Comparison of ENCODE assay signal across 5 mouse cellular contexts in genomic region chr4:145165542-145165941, GRCm38 (mm10). TPM values are rescaled to one million over a fixed set of nuclear protein-coding genes. Genes with fewer than 3 reads are reported as not detected.
A peak's percentile ranks its signal among the peaks of the same experiment; 100 is the strongest.
DNase-seq lines count a peak whose midpoint lies in the region; ATAC-seq and TF ChIP-seq lines count a peak whose summit lies in the region.
"Not testable (repeated sequence)": the region's sequence is repeated elsewhere in the genome, so short reads cannot be mapped to it uniquely, and the experiment has no call there.

No protein-coding gene starts in this region.

- DNase-seq in kidney, postnatal 0 days (ENCODE audit: low spot score), result not testable (repeated sequence)
- DNase-seq in midbrain, embryonic 11.5 days (ENCODE audit: low spot score, missing footprints), result peak; percentile 44

- H3K27me3 ChIP-seq in kidney, embryonic 14.5 days (ENCODE audit: control insufficient read depth, insufficient read depth, low read length); kidney, embryonic 15.5 days; kidney, embryonic 16.5 days (ENCODE audit: insufficient read depth, low read length); kidney, postnatal 0 days (ENCODE audit: insufficient read depth, low read length); midbrain, embryonic 11.5 days (ENCODE audit: control insufficient read depth, insufficient read depth, low read length): not testable (repeated sequence)

- not testable (repeated sequence) for H3K9ac ChIP-seq in kidney, embryonic 14.5 days (ENCODE audit: low read depth, low read length); kidney, embryonic 15.5 days; kidney, embryonic 16.5 days (replicated peaks; ENCODE audit: low read length); kidney, postnatal 0 days (ENCODE audit: low read depth, low read length); midbrain, embryonic 11.5 days (ENCODE audit: low read length)

- H3K4me1 ChIP-seq in kidney, embryonic 14.5 days (ENCODE audit: control insufficient read depth, insufficient read depth, low read length); kidney, embryonic 15.5 days; kidney, embryonic 16.5 days (ENCODE audit: insufficient read depth, low read length); kidney, postnatal 0 days (replicated peaks; ENCODE audit: insufficient read depth, low read length); midbrain, embryonic 11.5 days (ENCODE audit: control insufficient read depth, insufficient read depth, low read length): not testable (repeated sequence)

- H3K4me3 ChIP-seq in kidney, embryonic 14.5 days (ENCODE audit: low read length); kidney, embryonic 15.5 days (replicated peaks); kidney, embryonic 16.5 days (ENCODE audit: low read length); kidney, postnatal 0 days (replicated peaks; ENCODE audit: low read depth, low read length); midbrain, embryonic 11.5 days (ENCODE audit: low read depth, low read length): not testable (repeated sequence)

- ATAC-seq in kidney, embryonic 14.5 days (ENCODE audit: low FRiP score, low TSS enrichment), result peak; percentile 38; the same call in 1 of the 2 replicates
- peak; percentile 70 for ATAC-seq in kidney, embryonic 15.5 days (replicated peaks; ENCODE audit: low FRiP score)
- peak; percentile 83 for ATAC-seq in kidney, embryonic 16.5 days (ENCODE audit: low FRiP score, low TSS enrichment)
- peak; percentile 56 for ATAC-seq in kidney, postnatal 0 days (replicated peaks; ENCODE audit: low FRiP score, low read depth)
- ATAC-seq in midbrain, embryonic 11.5 days (ENCODE audit: low FRiP score), result not testable (repeated sequence)

- TF ChIP-seq CTCF in kidney, postnatal 0 days (IDR thresholded peaks at IDR 0.05; ENCODE audit: low read depth), result not testable (repeated sequence)

- H3K9me3 ChIP-seq in kidney, embryonic 14.5 days (ENCODE audit: control insufficient read depth, low read length); kidney, embryonic 15.5 days (replicated peaks); kidney, embryonic 16.5 days (ENCODE audit: low read length); kidney, postnatal 0 days (replicated peaks; ENCODE audit: low read length); midbrain, embryonic 11.5 days (ENCODE audit: control insufficient read depth, low read length): not testable (repeated sequence)

- 93% methylated on average over 3 of the region's 3 CpGs for WGBS in kidney, embryonic 14.5 days
- 80% methylated on average over 3 of the region's 3 CpGs for WGBS in kidney, embryonic 15.5 days
- WGBS in kidney, embryonic 16.5 days, result 69% methylated on average over 3 of the region's 3 CpGs
- WGBS in kidney, postnatal 0 days, result 69% methylated on average over 3 of the region's 3 CpGs
- WGBS in midbrain, embryonic 11.5 days, result 86% methylated on average over 3 of the region's 3 CpGs

- not testable (repeated sequence) for H3K27ac ChIP-seq in kidney, embryonic 14.5 days (ENCODE audit: low read depth, low read length); kidney, embryonic 16.5 days (ENCODE audit: low read length); kidney, postnatal 0 days; midbrain, embryonic 11.5 days (ENCODE audit: low read depth, low read length)
- H3K27ac ChIP-seq in kidney, embryonic 15.5 days, result 0 out of 2 replicates have a peak overlapping the region, but pooled peaks have one; percentile 6

- not testable (repeated sequence) for H3K4me2 ChIP-seq in kidney, embryonic 14.5 days (replicated peaks; ENCODE audit: low read depth, low read length); kidney, embryonic 15.5 days; kidney, embryonic 16.5 days (replicated peaks; ENCODE audit: low read depth, low read length); kidney, postnatal 0 days (ENCODE audit: low read length); midbrain, embryonic 11.5 days

- peaks cover 76% of the 10 kb centered on the region for H3K36me3 ChIP-seq in kidney, embryonic 14.5 days (ENCODE audit: control insufficient read depth, insufficient read depth, low read length)
- peaks cover 90% of the 10 kb centered on the region for H3K36me3 ChIP-seq in kidney, embryonic 15.5 days
- peaks cover 68% of the 10 kb centered on the region for H3K36me3 ChIP-seq in kidney, embryonic 16.5 days (ENCODE audit: insufficient read depth, low read length)
- H3K36me3 ChIP-seq in kidney, postnatal 0 days (ENCODE audit: insufficient read depth, low read length), result peaks cover 44% of the 10 kb centered on the region
- peaks cover 11% of the 10 kb centered on the region; the same call in 1 of the 2 replicates for H3K36me3 ChIP-seq in midbrain, embryonic 11.5 days (ENCODE audit: control insufficient read depth, insufficient read depth, low read length)

RNA-seq across cellular contexts. Expression of gene Vps13d, which starts 29.3 kb away (rescaled TPM):
- polyA plus RNA-seq in kidney, embryonic 14.5 days (2014; fragmentation: Nextera tagmentation; extraction: Ambion mirVana), result 10.1 and 12.6 TPM in 2 replicates
- 9.9 and 10.1 TPM in 2 replicates for polyA plus RNA-seq in kidney, embryonic 15.5 days (2015; fragmentation: Nextera tagmentation; extraction: Ambion mirVana)
- 10.5 and 10.6 TPM in 2 replicates for polyA plus RNA-seq in kidney, embryonic 16.5 days (2015; fragmentation: Nextera tagmentation; extraction: Ambion mirVana)
- polyA plus RNA-seq in kidney, postnatal 0 days (2015; fragmentation: Nextera tagmentation; extraction: Ambion mirVana), result 14.7 and 15.2 TPM in 2 replicates
- polyA plus RNA-seq in midbrain, embryonic 11.5 days (2014; fragmentation: Nextera tagmentation; extraction: Ambion mirVana), result 8.2 and 8.7 TPM in 2 replicates
